Mouse (Mus musculus): Measurements from ENCODE around the gene Pde6b.

DNA sequence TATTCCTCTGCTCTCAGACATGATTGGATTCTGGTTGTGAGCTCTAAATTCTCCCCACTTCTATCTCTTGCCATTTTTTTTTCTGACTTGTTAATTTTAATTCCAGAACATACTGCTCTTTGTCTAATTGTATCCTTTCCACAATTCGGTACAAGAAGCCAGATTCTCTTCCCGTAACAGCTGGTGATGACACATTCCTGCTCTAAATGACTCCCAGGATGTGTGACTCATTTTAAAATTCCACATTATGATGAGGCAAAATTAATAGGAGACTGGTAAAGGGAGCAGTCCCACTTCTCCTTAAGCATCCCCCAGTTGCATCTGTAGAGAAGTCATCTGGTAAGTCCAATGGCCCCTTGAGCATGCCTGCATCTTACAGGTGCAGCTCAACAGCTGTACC is 2.6 kb upstream of the Pde6b start:
- TF ChIP-seq POLR2A (IDR thresholded peaks at IDR 0.05; ENCODE audit: insufficient read depth, low read length) (no peak), CTCF (IDR thresholded peaks at IDR 0.05; ENCODE audit: low read depth, low read length) (no peak), EP300 (IDR thresholded peaks at IDR 0.05; ENCODE audit: insufficient read depth, low read depth, low read length) (no peak)

Measured in ES-Bruce4 (cell line).